Mouse (Mus musculus): ENCODE measurements around the gene Mbd3.
A peak's percentile ranks its signal among the peaks of the same experiment; 100 is the strongest.

DNA sequence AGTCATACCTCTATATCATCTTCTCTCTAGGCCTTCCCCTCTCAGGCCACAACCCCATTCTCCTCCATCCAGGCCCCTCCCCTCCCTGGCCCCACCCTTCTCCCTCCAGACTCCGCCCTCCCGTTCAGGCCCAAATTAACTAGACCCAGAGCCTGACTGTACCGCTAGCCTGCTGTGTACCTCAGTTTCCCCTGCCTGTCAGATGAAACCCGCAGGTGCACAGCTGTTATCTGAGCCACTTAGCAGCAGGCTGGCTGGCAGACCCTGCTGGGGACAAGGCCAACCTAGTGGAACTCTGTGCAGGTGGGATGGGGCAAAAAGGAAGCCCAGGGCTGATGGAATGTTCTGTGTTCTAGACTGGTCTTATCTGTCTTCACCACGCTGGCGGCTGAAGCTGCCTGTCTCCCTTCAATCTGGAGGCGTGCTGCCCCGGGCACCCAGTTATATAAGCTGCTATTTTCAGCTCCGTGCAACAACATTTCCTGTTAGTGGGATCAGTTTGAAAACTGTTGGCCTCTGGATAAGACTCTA, 55.2 kb downstream of the Mbd3 start:
- TF ChIP-seq POLR2A (IDR thresholded peaks at IDR 0.05; ENCODE audit: borderline replicate concordance, extremely low read depth, low read depth, low read length) = peak; percentile 40; the same call in 1 of the 2 replicates
- no peak for TF ChIP-seq CTCF (IDR thresholded peaks at IDR 0.05; ENCODE audit: insufficient read depth, low read length)

All from lung, adult 2 months (tissue).